Mouse (Mus musculus) MEL (cell line): ENCODE measurements around the gene Maml3.

Experiments
- CHD2 ChIP-seq: IDR thresholded peaks from 2 replicates; pipeline ENCODE4 v1.6.1; 2011; ENCODE audit warnings: low read length, improper control_type of control experiment
- CTCF ChIP-seq, 3 experiments: IDR thresholded peaks in 2 of 3; conservative IDR thresholded peaks in 1 of 3; 2 replicates each; pipeline ENCODE4 v1.5.1; 2011 to 2012; ENCODE audit warnings: low read length in 3 of 3, low read depth in 2 of 3, mild to moderate bottlenecking in 2 of 3, improper control_type of control experiment in 1 of 3, inconsistent platforms in 1 of 3, mixed read lengths in 1 of 3, moderate library complexity in 1 of 3; ENCODE audit not compliant: control insufficient read depth in 1 of 3, insufficient read depth in 1 of 3, poor library complexity in 1 of 3, severe bottlenecking in 1 of 3
- EP300 ChIP-seq, 2 experiments: IDR thresholded peaks; 2 replicates each; pipeline ENCODE4 v1.6.1; 2011; ENCODE audit warnings: improper control_type of control experiment in 2 of 2, low read length in 2 of 2, low read depth in 1 of 2, mild to moderate bottlenecking in 1 of 2
- GATA1 ChIP-seq: IDR thresholded peaks from 2 replicates; pipeline ENCODE4 v1.6.1; 2011; ENCODE audit warnings: low read depth, low read length, improper control_type of control experiment
- MAFK ChIP-seq: IDR thresholded peaks from 2 replicates; pipeline ENCODE4 v1.6.1; 2011; ENCODE audit warnings: low read depth, mild to moderate bottlenecking, low read length, improper control_type of control experiment, borderline replicate concordance
- NRF1 ChIP-seq: IDR thresholded peaks from 2 replicates; pipeline ENCODE4 v1.6.1; 2014; ENCODE audit warnings: low read depth, mild to moderate bottlenecking, inconsistent platforms, low read length, improper control_type of control experiment, moderate library complexity; ENCODE audit not compliant: poor library complexity, insufficient read depth, severe bottlenecking
- POLR2A ChIP-seq, 2 experiments: IDR thresholded peaks; 2 replicates each; pipeline ENCODE4 v1.6.1; 2011 to 2012; ENCODE audit warnings: low read length in 2 of 2, mild to moderate bottlenecking in 2 of 2, control low read depth in 1 of 2, improper control_type of control experiment in 1 of 2, low read depth in 1 of 2, moderate library complexity in 1 of 2; ENCODE audit not compliant: control insufficient read depth in 1 of 2, insufficient read depth in 1 of 2, poor library complexity in 1 of 2
- ZC3H11A ChIP-seq: IDR thresholded peaks from 2 replicates; pipeline ENCODE4 v1.6.1; 2012; ENCODE audit warnings: low read depth, mild to moderate bottlenecking, inconsistent platforms, low read length, improper control_type of control experiment
- ZMIZ1 ChIP-seq: IDR thresholded peaks from 2 replicates; pipeline ENCODE4 v1.6.1; 2012; ENCODE audit warnings: low read depth, mild to moderate bottlenecking, inconsistent platforms, low read length, improper control_type of control experiment, moderate library complexity

DNA sequence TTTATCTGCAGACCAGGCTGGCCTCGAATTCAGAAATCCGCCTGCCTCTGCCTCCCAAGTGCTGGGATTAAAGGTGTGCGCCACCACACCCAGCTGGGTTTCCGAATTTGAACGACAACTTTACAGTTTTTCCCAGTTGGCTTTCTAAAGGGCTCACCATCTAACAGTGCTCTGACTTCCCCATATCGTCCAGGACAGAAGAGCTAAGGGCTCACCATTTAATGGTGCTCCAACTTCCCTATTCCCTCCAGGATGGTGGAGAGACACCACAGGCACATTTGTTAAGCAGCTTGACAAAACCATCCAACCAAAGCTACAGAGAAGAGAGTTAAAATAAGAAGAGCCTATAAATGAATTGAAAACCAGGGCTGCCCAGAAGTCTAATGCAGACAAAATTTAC, 130.7 kb downstream of the Maml3 start:
- TF ChIP-seq EP300 (IDR thresholded peaks at IDR 0.05; ENCODE audit: low read depth in 1 of 2, low read length in 2 of 2), result no peak
- no peak for TF ChIP-seq CTCF (IDR thresholded peaks at IDR 0.05 in 2 of 3, conservative IDR thresholded peaks at IDR 0.05 in 1 of 3; ENCODE audit: control insufficient read depth in 1 of 3, insufficient read depth in 1 of 3, low read depth in 2 of 3, low read length in 3 of 3, poor library complexity in 1 of 3, severe bottlenecking in 1 of 3)
- TF ChIP-seq GATA1, result no peak
- TF ChIP-seq POLR2A (IDR thresholded peaks at IDR 0.05; ENCODE audit: control insufficient read depth in 1 of 2, insufficient read depth in 1 of 2, low read depth in 1 of 2, low read length in 2 of 2, poor library complexity in 1 of 2), result no peak
- no peak for TF ChIP-seq NRF1
- TF ChIP-seq MAFK, result no peak
- no peak for TF ChIP-seq CHD2
- no peak for TF ChIP-seq ZC3H11A
- TF ChIP-seq ZMIZ1, result no peak
